Mouse (Mus musculus) mouse embryonic stem cell (cell line): ENCODE data around the gene Csrp3.

Experiments
- in situ Hi-C, 2 experiments: fragments of 300-500 bp; cut with MboI; formaldehyde crosslinking; loops; 1 replicate in 1 of 2; 3 replicates in 1 of 2; pipeline ENCODE4 v1.14.3; 2019 to 2020; ENCODE audit warnings: low sequenced_read_pairs in 2 of 2, low pct_unique_long_range_greater_than_20kb in 1 of 2, mixed read lengths in 1 of 2; ENCODE audit not compliant: unreplicated experiment in 1 of 2

Gene Csrp3

DNA sequence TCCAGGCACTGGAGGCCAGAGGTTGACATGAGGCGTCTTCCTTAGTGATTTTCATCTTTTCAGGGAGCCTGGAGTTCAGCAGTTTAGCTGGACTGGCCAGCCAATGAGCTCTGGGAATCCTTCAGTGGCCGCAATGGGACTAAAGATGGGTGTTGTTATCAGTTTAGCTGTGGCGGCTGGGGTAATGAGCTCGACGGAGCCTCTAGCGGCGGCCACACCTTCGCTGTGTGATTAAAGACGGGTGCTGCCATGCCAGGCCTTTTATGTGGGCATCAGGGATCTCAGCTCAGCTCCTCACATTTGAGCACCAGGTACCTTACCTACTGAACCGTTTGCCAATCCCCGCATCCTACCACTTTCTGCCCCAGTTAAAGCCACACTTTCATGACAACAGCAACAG lies 23.5 kb upstream of the Csrp3 start:
- in situ Hi-C loops, result loop anchor here in 1 of 2 experiments (10.0 kb wide), 1 partner anchor 76 kb away; no protein-coding TSS in a partner anchor

DNA sequence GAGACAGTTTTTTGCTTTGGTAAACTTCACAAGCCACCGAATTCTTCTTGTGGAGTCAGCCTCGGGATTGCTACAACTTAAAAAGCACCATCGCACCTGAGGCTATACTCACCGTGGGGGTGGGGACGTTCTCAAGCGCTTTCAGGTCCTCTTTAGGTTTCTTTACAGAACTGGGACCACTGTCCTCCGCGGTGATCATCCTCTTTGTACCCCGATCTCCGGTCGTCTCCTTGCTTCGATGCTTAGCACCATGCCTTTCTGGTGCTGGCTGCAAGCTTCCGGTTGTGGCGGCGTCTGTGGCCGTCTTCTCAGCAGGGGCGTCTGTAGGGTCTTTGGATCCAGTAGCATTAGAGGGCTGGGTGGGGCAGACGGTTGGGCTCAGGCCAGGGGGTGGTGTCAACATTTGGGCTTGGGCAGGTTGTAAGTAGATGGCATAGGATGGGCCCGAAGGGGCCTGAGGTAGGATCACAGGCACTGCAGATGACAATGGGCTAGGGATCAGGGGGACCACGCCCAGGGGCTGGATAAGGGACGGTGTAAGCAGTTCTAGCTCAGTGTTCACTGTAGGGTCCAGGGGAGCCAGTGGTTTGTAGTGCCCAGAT lies 22.8 kb upstream of the Csrp3 start:
- in situ Hi-C loops, result loop anchor here in 1 of 2 experiments (10.0 kb wide), 1 partner anchor 76 kb away; no protein-coding TSS in a partner anchor

DNA sequence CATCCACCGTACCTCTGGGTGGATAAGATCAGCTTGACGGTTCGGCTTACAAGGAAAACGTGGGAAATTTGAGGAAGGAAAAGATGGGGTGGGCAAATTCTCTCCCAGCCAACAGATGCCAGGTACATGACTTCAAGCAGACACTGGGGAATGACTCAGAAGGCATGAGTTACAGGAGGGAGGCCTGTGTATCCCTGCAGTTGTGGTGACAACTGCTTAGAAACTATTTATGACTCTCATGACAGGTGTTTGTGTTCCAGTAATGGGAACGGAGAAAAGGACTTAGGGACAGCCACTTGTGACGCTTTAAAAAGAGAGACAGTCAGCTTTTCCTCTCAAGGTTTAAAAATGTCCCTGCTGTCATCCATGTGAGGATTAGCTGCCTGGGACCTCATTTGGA lies 22.3 kb upstream of the Csrp3 start:
- in situ Hi-C loops, result loop anchor here in 1 of 2 experiments (10.0 kb wide), 1 partner anchor 75 kb away; no protein-coding TSS in a partner anchor

DNA sequence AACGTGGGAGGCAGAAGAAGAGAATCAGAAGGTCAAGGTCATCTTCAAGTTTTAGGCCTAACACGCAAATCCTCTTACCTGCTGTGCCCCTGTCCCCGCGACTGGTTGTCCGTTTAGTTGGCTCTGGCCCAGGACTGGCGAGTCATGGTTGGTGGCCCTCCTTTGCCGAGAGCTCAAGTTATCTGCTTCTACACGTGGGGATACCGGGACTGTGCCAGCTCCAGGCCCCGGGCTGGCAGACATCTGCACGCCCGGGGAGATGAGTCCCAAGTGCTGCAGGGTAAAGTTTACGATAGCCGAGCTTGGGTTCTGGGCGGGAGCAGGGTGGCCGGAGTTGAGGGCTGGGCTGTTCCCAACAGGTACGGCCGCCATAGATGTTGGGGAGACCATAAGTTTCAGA lies 19.7 kb upstream of the Csrp3 start:
- in situ Hi-C loops, result no loop called here

DNA sequence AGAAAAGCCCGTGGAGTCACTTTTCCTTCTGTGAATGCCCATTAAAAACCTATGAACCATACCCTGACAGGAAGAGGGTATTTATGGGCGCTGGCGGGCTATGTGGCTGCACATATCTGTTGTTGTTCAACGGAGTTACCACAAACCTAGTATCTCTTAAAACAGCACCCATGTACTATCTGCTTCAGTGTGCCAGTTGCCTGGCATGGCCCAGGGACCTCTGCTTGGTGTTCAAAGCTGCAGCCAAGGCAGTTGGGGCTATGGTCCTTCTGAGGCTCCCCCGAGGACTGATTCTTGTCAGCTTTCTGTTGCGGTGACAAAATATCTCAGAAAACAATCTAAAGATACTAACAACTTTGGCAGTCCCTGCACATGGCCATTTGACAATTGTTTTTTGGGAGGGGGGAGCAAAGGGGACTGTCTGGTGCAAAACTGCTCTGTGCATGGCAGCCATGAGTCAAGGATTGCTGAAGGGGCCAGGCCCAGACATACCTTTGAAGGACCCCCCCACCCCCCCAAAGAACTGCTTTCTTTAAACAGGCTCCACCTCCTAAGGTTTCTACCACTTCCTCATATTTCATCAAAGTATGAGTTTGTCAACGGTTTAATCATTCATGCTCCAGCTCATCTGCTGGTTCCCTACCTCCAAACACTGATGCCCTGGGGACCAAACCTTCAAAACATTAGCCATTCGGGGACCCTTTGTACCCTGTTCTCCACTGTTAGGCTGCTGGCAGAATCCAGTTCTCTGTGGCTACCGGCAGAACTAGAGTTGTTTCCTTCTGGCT lies 17.0 kb upstream of the Csrp3 start:
- in situ Hi-C loops, result no loop called here

DNA sequence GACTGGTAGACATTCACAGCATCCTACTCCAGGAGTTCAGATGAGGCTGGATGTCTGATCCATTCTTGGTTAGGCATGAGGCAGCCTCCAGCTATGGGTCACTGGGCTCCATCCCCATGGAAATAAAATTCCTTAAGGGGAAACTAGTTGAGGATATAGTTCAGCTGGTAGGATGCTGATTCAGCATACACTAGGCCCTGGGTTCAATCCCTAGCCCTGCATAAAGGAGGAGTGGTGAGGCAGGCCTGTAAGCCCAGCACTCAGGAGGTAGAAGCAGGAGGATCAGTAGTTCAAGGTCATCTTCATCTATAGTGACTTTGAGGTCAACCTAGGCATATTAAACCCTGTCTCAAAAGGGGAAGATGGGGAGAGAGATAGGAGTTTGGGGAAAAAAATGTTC lies 16.4 kb upstream of the Csrp3 start:
- in situ Hi-C loops, result no loop called here

DNA sequence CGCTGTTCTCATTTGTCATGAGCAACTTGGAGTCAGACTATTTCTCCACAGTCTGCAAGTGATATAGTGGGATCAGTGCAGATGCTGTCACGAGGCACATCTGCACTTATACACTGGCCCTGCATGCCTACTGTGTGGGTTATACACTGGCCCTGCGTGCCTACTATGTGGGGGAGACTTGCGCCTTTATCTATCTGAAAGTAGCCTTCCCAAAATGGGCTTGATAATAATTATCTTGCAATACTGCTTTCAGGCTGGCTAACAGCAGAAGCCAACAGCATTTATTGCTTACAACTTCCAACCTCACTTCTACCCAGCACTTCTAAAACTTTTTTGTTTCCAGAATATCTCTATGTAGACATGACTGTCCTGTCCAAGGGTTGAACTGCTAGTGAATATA lies 14.0 kb upstream of the Csrp3 start:
- in situ Hi-C loops, result no loop called here

DNA sequence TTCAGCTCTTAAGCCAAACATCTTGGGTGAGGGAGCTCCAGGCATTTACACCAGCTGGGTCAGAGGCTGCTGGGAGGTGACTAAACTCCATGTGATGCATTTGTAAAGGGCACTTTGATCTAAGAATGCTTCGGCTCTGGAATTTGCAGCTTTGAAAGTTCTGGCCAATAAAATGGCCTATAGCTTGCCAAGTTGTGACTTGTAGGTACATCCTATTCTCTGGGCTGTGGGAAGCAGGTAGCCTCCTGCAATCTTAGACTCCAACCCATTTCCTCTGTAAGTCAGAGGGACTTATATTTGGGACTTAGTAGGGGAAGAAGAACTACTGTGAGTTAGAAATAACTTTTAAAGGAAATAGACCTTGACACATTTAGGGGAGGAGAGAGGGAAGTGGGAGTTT lies 13.1 kb upstream of the Csrp3 start:
- in situ Hi-C loops, result no loop called here

DNA sequence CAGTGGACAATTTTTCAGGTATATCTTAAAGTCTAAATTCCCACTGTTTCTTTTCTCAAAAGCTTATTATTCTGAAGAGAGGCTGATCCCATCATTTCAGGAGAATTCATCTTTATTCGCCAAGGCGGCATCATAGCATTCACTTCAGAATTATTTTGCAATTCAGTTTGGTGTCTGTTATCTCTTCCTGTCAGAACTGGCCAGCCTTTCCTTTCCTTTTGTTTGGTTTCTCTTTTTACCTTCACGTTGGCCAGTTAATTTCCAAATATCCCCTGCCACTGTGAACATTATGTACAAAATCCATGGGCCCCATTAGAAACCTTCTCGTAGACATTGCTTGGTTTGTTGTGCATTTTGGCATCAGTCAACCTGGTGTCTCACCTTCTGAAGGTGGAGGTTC lies 11.5 kb upstream of the Csrp3 start:
- in situ Hi-C loops, result no loop called here

DNA sequence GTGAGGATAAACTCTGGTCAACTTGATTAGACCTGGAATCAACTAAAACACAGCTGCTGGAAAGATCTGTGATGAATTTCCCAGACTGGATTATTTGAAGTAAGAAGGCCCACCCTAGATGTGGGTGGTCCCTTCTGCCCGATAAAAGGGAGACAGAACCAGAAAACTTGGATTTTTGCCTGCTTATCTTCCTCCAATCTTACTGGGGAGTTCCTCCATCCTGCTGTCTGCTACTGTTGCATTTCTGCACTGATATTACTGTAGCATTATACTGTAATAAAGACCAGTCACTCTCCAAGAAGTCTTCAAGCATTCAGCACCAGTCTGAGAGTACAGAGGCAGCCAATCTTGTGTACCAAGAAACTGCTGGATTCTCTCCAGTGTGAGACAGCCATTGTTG lies 10.4 kb upstream of the Csrp3 start:
- in situ Hi-C loops, result no loop called here

DNA sequence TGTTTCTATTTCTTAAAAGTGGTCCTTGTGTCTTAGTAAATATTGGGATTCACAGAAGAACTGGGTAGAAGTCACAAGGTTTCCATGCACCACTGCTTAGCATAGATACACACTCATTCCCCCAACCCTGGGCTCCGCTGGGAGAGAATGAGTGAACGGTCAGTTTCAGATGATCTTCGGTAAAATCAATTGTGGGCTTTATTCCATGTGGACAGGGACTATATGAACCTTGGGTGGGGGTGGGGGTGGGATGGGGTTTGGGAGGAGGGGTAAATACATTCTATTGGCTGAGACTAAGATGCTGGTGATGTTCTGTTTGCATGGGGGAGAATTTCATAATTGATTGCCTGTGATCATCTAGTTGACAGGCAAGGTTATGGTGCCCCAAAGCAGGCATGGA lies 7.6 kb upstream of the Csrp3 start:
- in situ Hi-C loops, result no loop called here

DNA sequence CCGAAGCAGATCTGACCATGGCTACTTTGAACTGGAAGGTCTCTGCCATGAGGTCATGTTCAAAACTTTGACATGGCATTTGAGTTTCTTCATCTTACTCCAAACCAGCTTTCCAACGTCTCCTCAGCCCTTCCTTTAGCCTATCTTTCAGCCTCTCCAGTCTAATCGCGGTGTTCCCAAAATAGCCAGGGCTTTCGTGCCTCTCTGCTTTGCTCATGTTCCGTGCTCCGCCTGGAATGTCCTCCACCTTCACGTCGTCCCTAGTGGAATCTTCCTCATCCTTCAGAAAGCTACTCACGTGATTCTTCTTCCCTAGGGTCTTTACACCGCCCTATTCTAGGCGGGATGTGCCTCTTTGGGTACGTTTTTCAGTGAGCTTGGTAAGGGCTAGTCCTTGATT lies 5.7 kb upstream of the Csrp3 start:
- in situ Hi-C loops, result no loop called here

DNA sequence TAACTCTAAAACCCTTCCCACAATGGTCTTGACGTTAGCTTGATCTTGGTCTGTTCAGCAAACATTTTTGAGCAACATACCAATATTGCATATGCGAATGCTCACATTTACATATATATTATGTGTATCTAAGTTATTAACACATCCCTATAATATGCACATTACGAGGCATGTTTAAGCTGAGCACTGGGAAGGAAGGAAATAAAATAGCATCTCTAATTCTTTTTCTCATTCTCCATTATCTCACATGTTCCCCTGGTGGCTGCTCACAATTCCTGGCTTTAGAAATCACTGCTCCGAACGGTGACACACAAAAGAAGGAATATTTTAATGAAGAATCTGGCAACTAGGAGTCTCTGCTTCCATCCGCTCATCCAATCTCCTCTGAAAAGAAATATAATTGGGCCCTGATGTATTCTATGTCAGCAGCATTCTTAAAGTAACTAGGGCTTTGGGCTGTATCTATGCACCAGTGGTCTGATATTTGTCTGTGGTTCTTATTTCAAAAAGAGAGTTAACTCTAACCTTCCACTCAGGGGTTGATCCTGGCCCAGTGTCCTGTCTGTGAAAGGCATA lies 3.8 kb upstream of the Csrp3 start:
- in situ Hi-C loops, result no loop called here

DNA sequence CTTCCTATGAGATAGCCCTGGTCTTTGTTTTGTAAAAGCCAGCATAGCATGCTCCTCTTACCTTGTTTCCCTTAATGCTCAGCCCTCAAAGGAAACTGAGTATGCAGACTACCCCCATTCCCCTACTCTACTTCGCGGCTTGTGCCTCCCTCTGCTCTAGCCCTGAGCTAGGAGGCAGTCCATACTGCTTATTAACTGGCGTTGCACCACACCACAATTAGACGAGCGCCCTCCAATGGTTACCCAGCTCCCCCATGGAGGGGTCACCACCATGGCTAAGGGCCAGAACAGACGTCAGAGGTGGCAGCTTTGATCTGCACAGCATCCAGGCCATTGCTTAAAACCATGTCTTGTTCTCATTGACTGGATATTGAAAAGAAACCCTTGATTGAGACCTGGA lies 1.1 kb downstream of the Csrp3 start:
- in situ Hi-C loops, result no loop called here

DNA sequence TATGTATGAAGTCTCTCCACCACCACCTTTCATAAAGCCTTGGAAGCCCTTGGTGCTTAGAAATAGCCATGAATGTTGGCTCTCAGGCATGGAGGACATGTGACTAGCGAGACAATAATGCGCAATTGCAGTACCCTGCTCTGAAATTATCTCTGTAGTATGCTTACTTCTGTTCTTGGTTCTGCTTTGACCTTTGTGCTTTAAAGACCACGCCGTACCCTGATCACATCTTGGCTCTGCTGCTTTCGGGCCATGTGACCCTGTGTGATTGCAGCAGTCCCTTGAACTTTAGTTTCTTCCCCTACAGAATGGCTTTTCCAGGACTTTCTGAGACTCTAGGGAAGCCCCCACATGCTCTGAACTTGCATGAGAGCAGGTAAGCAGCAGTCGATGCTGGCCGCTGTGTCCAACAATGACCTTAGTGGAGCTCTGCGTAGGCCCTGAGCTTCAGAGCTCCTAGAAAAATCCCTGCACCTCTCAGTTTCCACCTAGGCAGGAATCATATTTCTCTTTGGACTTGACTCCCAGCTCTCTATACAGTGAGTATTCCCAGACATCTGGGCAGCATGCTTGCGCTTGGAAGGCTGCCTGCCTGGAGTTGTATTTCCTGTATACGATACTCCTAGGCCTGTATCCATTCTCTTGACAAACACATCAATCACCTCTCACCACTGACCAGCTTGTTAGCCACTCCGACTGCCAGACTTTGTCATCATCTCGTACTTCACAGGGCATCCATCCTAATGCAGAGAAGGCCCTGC lies 2.4 kb downstream of the Csrp3 start:
- in situ Hi-C loops, result no loop called here

DNA sequence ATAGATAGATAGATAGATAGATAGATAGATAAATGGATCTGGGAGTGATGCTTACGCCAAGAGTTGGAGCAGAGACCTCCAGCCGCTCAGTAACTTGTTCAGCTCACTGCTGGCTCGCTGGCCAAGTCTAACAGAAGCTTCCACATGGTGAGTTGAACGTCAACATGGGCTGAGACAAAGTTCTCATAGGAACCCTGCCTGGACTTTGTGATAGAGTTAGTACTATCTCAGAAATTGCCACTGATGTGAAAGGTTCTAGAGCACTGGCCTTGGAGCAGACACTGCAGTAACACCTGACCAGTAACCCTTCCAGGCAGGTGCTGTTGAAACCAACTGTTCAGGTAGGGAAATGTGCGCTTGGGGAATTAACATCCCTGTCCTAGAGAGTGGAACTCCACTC lies 4.3 kb downstream of the Csrp3 start:
- in situ Hi-C loops, result no loop called here

DNA sequence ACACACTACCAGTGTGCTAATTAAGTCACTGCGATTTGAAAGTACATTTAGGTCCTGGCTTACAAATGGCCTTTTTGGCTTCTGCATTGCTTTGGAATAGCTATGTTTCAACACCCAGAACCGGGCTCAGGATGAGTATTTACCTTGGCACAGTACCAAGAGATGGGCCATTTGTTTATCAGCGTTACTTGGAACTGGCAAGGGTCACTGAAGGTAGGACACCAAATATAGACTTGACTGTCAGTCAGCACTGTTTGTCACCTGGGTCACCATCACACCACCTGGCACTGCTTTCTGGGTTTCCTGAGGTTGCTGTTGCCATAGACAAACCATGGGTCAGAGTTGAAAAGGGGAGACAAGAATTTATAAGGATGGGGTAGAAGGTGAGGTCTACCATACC lies 5.5 kb downstream of the Csrp3 start:
- in situ Hi-C loops, result no loop called here

DNA sequence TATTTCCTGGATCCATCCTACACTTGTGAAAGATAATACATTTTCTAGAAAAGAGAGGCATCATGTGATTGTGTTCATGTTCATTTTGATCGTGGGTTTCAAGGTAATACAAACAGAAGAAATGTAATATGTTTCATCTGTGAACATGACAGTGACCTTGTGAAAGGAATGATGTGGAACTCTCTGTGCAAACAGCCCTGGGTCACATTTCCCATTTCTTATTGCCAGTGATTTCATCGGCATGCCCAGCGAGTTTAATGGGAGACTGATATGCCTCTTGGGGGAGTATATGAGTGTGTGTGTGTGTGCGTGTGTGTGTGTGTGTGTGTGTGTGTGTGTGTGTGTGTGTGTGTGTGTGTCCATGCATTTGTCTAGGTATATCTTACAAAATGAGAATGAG lies 6.3 kb downstream of the Csrp3 start:
- in situ Hi-C loops, result no loop called here

DNA sequence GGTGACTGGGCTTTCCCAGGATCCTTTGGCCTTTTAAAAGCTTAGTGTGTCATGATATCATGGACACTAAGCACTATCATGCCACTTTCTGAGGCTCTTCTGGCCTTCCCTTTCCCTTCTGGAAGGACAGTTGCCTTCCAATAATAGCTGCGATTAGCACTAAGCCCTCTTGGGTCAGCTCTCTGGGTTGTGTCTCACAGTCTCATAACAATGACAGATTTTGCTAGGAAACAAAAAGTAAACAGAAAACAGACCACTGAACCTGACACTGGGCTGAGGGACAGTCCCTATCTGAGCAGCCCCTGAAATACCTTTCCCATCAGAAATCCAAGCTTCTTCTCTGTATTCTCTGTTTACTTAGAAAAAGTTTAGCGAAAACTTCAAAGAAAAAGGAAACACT lies 7.3 kb downstream of the Csrp3 start:
- in situ Hi-C loops, result no loop called here
